ENCODE assay signal across 8 mouse cellular contexts in the genomic region with DNA sequence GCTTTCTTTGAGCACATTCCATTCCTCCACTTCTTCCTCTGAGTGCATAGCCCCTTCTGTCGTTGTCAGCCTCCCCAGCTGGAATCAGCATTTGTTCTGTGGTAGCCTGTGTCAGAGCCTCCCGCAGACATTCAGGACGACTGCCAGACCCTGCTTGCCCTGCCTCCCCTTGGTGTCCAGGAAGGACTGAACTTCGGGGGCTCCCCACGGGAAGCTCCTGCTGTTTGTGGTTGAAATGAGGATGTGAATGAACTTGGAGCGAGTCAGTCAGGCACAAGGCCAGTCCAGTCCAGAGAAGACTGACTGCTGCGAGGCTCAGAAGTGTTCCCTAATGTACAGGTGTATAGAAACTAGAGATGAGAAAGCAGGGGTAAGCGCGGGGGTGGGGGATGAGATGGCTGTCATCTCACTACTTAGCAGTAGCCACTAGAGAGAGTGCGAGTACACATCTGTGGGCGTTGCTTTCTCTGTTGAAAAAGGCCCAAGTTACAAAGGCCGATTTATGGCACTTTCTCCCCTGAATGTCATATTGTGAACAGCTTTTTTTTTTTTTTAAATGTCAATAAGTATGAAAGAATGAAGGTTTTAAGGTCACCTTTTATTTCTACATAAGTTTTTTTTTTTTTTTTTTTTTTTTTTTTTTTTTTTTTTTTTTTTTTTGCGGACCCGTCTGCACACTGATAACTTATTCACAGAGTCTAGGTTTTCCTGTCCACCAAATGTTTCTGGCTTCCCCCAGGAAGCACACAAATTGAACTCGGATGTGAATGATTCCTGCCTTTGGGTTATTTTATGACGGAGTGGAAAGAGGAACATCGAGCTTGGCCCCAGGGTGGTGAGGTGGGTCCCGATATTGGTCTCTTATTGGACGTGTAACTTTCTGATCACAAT. TPM values are rescaled to one million over a fixed set of nuclear protein-coding genes. Genes with fewer than 3 reads are reported as not detected.
DNase-seq lines count a peak whose midpoint lies in the region; ATAC-seq lines count a peak whose summit lies in the region.

No protein-coding gene starts in this region.

- no peak for ATAC-seq in forebrain, embryonic 15.5 days (replicated peaks)
- no peak for ATAC-seq in embryonic facial prominence, embryonic 13.5 days (ENCODE audit: insufficient number of reproducible peaks, insufficient read depth, low FRiP score, low TSS enrichment, low read depth)
- ATAC-seq in megakaryocyte-erythroid progenitor cell, adult 5-6 weeks (replicated peaks; ENCODE audit: low FRiP score, low TSS enrichment, poor library complexity, severe bottlenecking) = peak; percentile 89

- no peak overlapping the region for H3K9ac ChIP-seq in forebrain, embryonic 15.5 days (replicated peaks)
- no peak overlapping the region for H3K9ac ChIP-seq in embryonic facial prominence, embryonic 13.5 days

- H3K4me3 ChIP-seq in forebrain, embryonic 10.5 days = no peak overlapping the region
- H3K4me3 ChIP-seq in forebrain, embryonic 15.5 days = no peak overlapping the region
- H3K4me3 ChIP-seq in embryonic facial prominence, embryonic 13.5 days = no peak overlapping the region

- no peaks in the 10 kb centered on the region for H3K27me3 ChIP-seq in forebrain, embryonic 10.5 days (ENCODE audit: poor library complexity, severe bottlenecking)
- H3K27me3 ChIP-seq in forebrain, embryonic 15.5 days = no peaks in the 10 kb centered on the region
- no peaks in the 10 kb centered on the region for H3K27me3 ChIP-seq in embryonic facial prominence, embryonic 13.5 days

- peak; percentile 17 for DNase-seq in forebrain, embryonic 10.5 days (ENCODE audit: extremely low spot score, low spot score)
- DNase-seq in CD4-positive, CD25-positive, alpha-beta regulatory T cell, adult 2 months (ENCODE audit: low read depth, low spot score) = peak; percentile 34
- DNase-seq in induced T-regulatory cell, adult 2 months (ENCODE audit: low read depth) = peak; percentile 31
- DNase-seq in frontal cortex, postnatal 14 days (ENCODE audit: low spot score in 2 of 2) = no peak
- DNase-seq in frontal cortex, adult 2 months (ENCODE audit: extremely low spot score in 1 of 2, low spot score in 1 of 2) = no peak

- no peaks in the 10 kb centered on the region for H3K36me3 ChIP-seq in forebrain, embryonic 10.5 days (replicated peaks)
- no peaks in the 10 kb centered on the region for H3K36me3 ChIP-seq in forebrain, embryonic 15.5 days
- peaks cover 33% of the 10 kb centered on the region; the same call in 1 of the 2 replicates for H3K36me3 ChIP-seq in embryonic facial prominence, embryonic 13.5 days

- H3K4me2 ChIP-seq in forebrain, embryonic 15.5 days (replicated peaks) = no peak overlapping the region
- peak overlapping the region; percentile 18 for H3K4me2 ChIP-seq in embryonic facial prominence, embryonic 13.5 days

- WGBS in forebrain, embryonic 10.5 days = 52% methylated on average over 19 of the region's 19 CpGs
- 48% methylated on average over 19 of the region's 19 CpGs for WGBS in forebrain, embryonic 15.5 days
- WGBS in embryonic facial prominence, embryonic 13.5 days = 45% methylated on average over 19 of the region's 19 CpGs

- H3K9me3 ChIP-seq in forebrain, embryonic 10.5 days = no peaks in the 10 kb centered on the region
- no peaks in the 10 kb centered on the region for H3K9me3 ChIP-seq in forebrain, embryonic 15.5 days
- H3K9me3 ChIP-seq in embryonic facial prominence, embryonic 13.5 days = no peaks in the 10 kb centered on the region

- H3K4me1 ChIP-seq in forebrain, embryonic 10.5 days = peaks cover 5% of the 10 kb centered on the region
- peaks cover 10% of the 10 kb centered on the region; the same call in 1 of the 2 replicates for H3K4me1 ChIP-seq in forebrain, embryonic 15.5 days
- H3K4me1 ChIP-seq in embryonic facial prominence, embryonic 13.5 days = peaks cover 18% of the 10 kb centered on the region

- no peak overlapping the region for H3K27ac ChIP-seq in forebrain, embryonic 10.5 days
- H3K27ac ChIP-seq in forebrain, embryonic 15.5 days (replicated peaks) = no peak overlapping the region
- H3K27ac ChIP-seq in embryonic facial prominence, embryonic 13.5 days = peak overlapping the region; percentile 22; the same call in 1 of the 2 replicates

RNA-seq across cellular contexts. Expression of a gene that starts 31.5 kb away (rescaled TPM):
- polyA plus RNA-seq in forebrain, embryonic 10.5 days (2016; fragmentation: Nextera tagmentation; extraction: Ambion mirVana) = 13.4 and 15.1 TPM in 2 replicates
- 28.2 and 31.2 TPM in 2 replicates for polyA plus RNA-seq in forebrain, embryonic 15.5 days (2015; fragmentation: Nextera tagmentation; extraction: Ambion mirVana)
- 68.6 and 68.9 TPM in 2 replicates for polyA plus RNA-seq in embryonic facial prominence, embryonic 13.5 days (2015; fragmentation: Nextera tagmentation; extraction: Ambion mirVana)
- 4.4 and 7.1 TPM in 2 replicates for total RNA-seq in megakaryocyte-erythroid progenitor cell, adult 5-6 weeks (2014; fragmentation: Nextera tagmentation)
- 12.3 and 13.7 TPM in 2 replicates for total RNA-seq in megakaryocyte-erythroid progenitor cell, adult 5-6 weeks (2017)
- 26.4 and 26.6 TPM in 2 replicates for polyA plus RNA-seq in frontal cortex, adult 2 months (2012; rRNA removed)

Comparison
In these comparisons a context has a peak if more than half of its experiments do, and no peak if none do; other contexts are left out.
1. DNase-seq: peak in forebrain, embryonic 10.5 days (single experiment), CD4-positive, CD25-positive, alpha-beta regulatory T cell, adult 2 months (single experiment) and induced T-regulatory cell, adult 2 months (single experiment); none in frontal cortex, postnatal 14 days (0 of 2) and frontal cortex, adult 2 months (0 of 2).